Mouse (Mus musculus) olfactory bulb, adult 2 months (tissue): ENCODE measurements around the gene Bcs1l.

Source experiments
- CTCF ChIP-seq: fragments of 200-500 bp; IDR thresholded peaks from 2 replicates; pipeline ENCODE4 v1.5.1; 2012; ENCODE audit warnings: low read depth, mild to moderate bottlenecking, low read length, moderate library complexity; ENCODE audit not compliant: insufficient read depth
- POLR2A ChIP-seq: fragments of 200-500 bp; IDR thresholded peaks from 2 replicates; pipeline ENCODE4 v1.6.1; 2012; ENCODE audit warnings: mild to moderate bottlenecking, low read depth, low read length, moderate library complexity; ENCODE audit not compliant: insufficient read depth

GRCm38 (mm10) chr1:74626076-74626475 lies 38.0 kb downstream of the Bcs1l start:
- TF ChIP-seq CTCF = no peak
- TF ChIP-seq POLR2A = no peak
